Mouse (Mus musculus): Measurements from ENCODE around the gene Gm10762. TPM values are rescaled to one million over a fixed set of nuclear protein-coding genes. Genes with fewer than 3 reads are reported as not detected.

Gene Gm10762
- polyA plus RNA-seq, 1 experiment from 2014 or later = 24.4 TPM

- Histone ChIP-seq H3K4me2 (replicated peaks) (no peak overlapping the region), H3K27me3 (no peaks in the 10 kb centered on the region), H3K9ac (replicated peaks) (no peak overlapping the region), H3K27ac (replicated peaks) (no peak overlapping the region), H3K4me1 (no peaks in the 10 kb centered on the region), H3K9me3 (no peaks in the 10 kb centered on the region), H3K4me3 (no peak overlapping the region), H3K36me3 (no peaks in the 10 kb centered on the region)
- no peak for ATAC-seq (replicated peaks)
Measured at GRCm38 (mm10) chr2:128954186-128954585, 13.3 kb downstream of the Gm10762 start.

GRCm38 (mm10) chr2:128947962-128948588 is 19.4 kb downstream of the Gm10762 start:
- H3K36me3 ChIP-seq = no peaks in the 10 kb centered on the region
- H3K27me3 ChIP-seq = no peaks in the 10 kb centered on the region
- 36% methylated on average over 6 of the region's 6 CpGs for WGBS
- no peak overlapping the region for H3K9ac ChIP-seq (replicated peaks)
- H3K4me2 ChIP-seq (replicated peaks) = no peak overlapping the region
- no peak overlapping the region for H3K27ac ChIP-seq (replicated peaks)
- H3K4me3 ChIP-seq = no peak overlapping the region
- H3K9me3 ChIP-seq = no peaks in the 10 kb centered on the region
- ATAC-seq (replicated peaks) = no peak
- peaks cover 3% of the 10 kb centered on the region for H3K4me1 ChIP-seq

- H3K4me2 ChIP-seq (replicated peaks) = peak within 1 kb of the TSS; percentile 68
- H3K9ac ChIP-seq (replicated peaks) = peak within 1 kb of the TSS; percentile 71
- ATAC-seq (replicated peaks) = peak; percentile 94
- WGBS = 2% methylated on average over 65 of the region's 65 CpGs
- no peaks in the 10 kb centered on the region for H3K9me3 ChIP-seq
- H3K4me3 ChIP-seq = peak within 1 kb of the TSS; percentile 65
- H3K36me3 ChIP-seq = 0 out of 2 replicates have a peak, but pooled peaks cover 2% of the 10 kb centered on the region
- H3K4me1 ChIP-seq = peaks cover 8% of the 10 kb centered on the region
- H3K27ac ChIP-seq (replicated peaks) = peak within 1 kb of the TSS; percentile 79
- no peaks in the 10 kb centered on the region for H3K27me3 ChIP-seq
Measured at GRCm38 (mm10) chr2:128943538-128944528, 23.7 kb downstream of the Gm10762 start, which contains the start of gene Zc3h8. TSS of gene Zc3h8 (minus strand) at chr2:128944077.

GRCm38 (mm10) chr2:128936256-128936655 is 31.3 kb downstream of the Gm10762 start:
- Histone ChIP-seq H3K27ac (replicated peaks) (no peak overlapping the region), H3K4me1 (no peaks in the 10 kb centered on the region), H3K36me3 (peaks cover 10% of the 10 kb centered on the region; the same call in 1 of the 2 replicates), H3K9me3 (no peaks in the 10 kb centered on the region), H3K27me3 (no peaks in the 10 kb centered on the region), H3K4me2 (replicated peaks) (no peak overlapping the region), H3K9ac (replicated peaks) (no peak overlapping the region), H3K4me3 (no peak overlapping the region)
- 92% methylated on average over 3 of the region's 3 CpGs for WGBS
- no peak for ATAC-seq (replicated peaks)

- Histone ChIP-seq H3K27ac (replicated peaks) (no peak overlapping the region), H3K9ac (replicated peaks) (no peak overlapping the region), H3K4me1 (no peaks in the 10 kb centered on the region), H3K36me3 (peaks cover 26% of the 10 kb centered on the region), H3K27me3 (no peaks in the 10 kb centered on the region), H3K4me3 (no peak overlapping the region), H3K9me3 (no peaks in the 10 kb centered on the region), H3K4me2 (replicated peaks) (no peak overlapping the region)
- ATAC-seq (replicated peaks) = no peak
Measured at GRCm38 (mm10) chr2:128930704-128931103, 36.8 kb downstream of the Gm10762 start.

- peaks cover 32% of the 10 kb centered on the region for H3K36me3 ChIP-seq
- 56% methylated on average over 3 of the region's 3 CpGs for WGBS
Measured at GRCm38 (mm10) chr2:128928446-128928845, 39.1 kb downstream of the Gm10762 start.

GRCm38 (mm10) chr2:128924799-128925198 is 42.7 kb downstream of the Gm10762 start:
- no peak overlapping the region for H3K4me2 ChIP-seq (replicated peaks)
- no peak overlapping the region for H3K4me3 ChIP-seq
- H3K9me3 ChIP-seq = no peaks in the 10 kb centered on the region
- H3K36me3 ChIP-seq = peaks cover 19% of the 10 kb centered on the region
- no peak overlapping the region for H3K9ac ChIP-seq (replicated peaks)
- WGBS = 90% methylated on average over 4 of the region's 4 CpGs
- H3K4me1 ChIP-seq = no peaks in the 10 kb centered on the region
- H3K27me3 ChIP-seq = no peaks in the 10 kb centered on the region
- ATAC-seq (replicated peaks) = no peak
- H3K27ac ChIP-seq (replicated peaks) = no peak overlapping the region

More at GRCm38 (mm10) chr2:128928446-128928845, 39.1 kb downstream of the Gm10762 start:
- H3K4me2 ChIP-seq (replicated peaks) = no peak overlapping the region
- H3K4me3 ChIP-seq = no peak overlapping the region
- no peak overlapping the region for H3K27ac ChIP-seq (replicated peaks)
- ATAC-seq (replicated peaks) = no peak
- H3K9ac ChIP-seq (replicated peaks) = no peak overlapping the region
- no peaks in the 10 kb centered on the region for H3K9me3 ChIP-seq
- H3K27me3 ChIP-seq = no peaks in the 10 kb centered on the region
- no peaks in the 10 kb centered on the region for H3K4me1 ChIP-seq

Small RNAs within 50 kb of the gene (microRNA-seq; reads per million reads assigned to microRNA genes)
- not detected for gene Gm22859

Other genes starting within 250 kb of the Gm10762 start
- 41.1 and 43.4 TPM in 2 replicates for gene Tmem87b, start 149.6 kb downstream of the Gm10762 start, polyA plus RNA-seq (2015; fragmentation: Nextera tagmentation; extraction: Ambion mirVana)
- 2.0 and 2.1 TPM in 2 replicates for gene Fbln7, start 104.7 kb downstream of the Gm10762 start, polyA plus RNA-seq (2015; fragmentation: Nextera tagmentation; extraction: Ambion mirVana)
- gene Zc3h8, start 23.6 kb downstream of the Gm10762 start, polyA plus RNA-seq (2015; fragmentation: Nextera tagmentation; extraction: Ambion mirVana) = 10.5 and 11.3 TPM in 2 replicates
- 4.8 and 5.4 TPM in 2 replicates for gene Zc3h6, start 323 bp downstream of the Gm10762 start, polyA plus RNA-seq (2015; fragmentation: Nextera tagmentation; extraction: Ambion mirVana)
- 0.25 and 0.36 TPM in 2 replicates for gene Vinac1, start 80.4 kb upstream of the Gm10762 start, polyA plus RNA-seq (2015; fragmentation: Nextera tagmentation; extraction: Ambion mirVana)
- 31.7 and 32.4 TPM in 2 replicates for gene Ttl, start 98.2 kb upstream of the Gm10762 start, polyA plus RNA-seq (2015; fragmentation: Nextera tagmentation; extraction: Ambion mirVana)
- 17.8 and 19.5 TPM in 2 replicates for gene Polr1b, start 133.3 kb upstream of the Gm10762 start, polyA plus RNA-seq (2015; fragmentation: Nextera tagmentation; extraction: Ambion mirVana)
- 22.5 and 26.2 TPM in 2 replicates for gene Chchd5, start 162.0 kb upstream of the Gm10762 start, polyA plus RNA-seq (2015; fragmentation: Nextera tagmentation; extraction: Ambion mirVana)
- gene Slc20a1, start 231.0 kb upstream of the Gm10762 start, polyA plus RNA-seq (2015; fragmentation: Nextera tagmentation; extraction: Ambion mirVana) = 58.8 TPM in 2 replicates

Data from forebrain, embryonic 15.5 days (tissue).